Mouse (Mus musculus) limb, embryonic 15.5 days (tissue): ENCODE data around the gene Kctd2. TPM values are rescaled to one million over a fixed set of nuclear protein-coding genes. Genes with fewer than 3 reads are reported as not detected.
A peak's percentile ranks its signal among the peaks of the same experiment; 100 is the strongest.

ENCODE experiments used
- ATAC-seq: fragments of 200-750 bp; cut with Nextera tagmentation; 2 replicates; pipeline ENCODE4 v1.8.0; 2017; ENCODE audit warnings: low read depth, moderate TSS enrichment; ENCODE audit not compliant: insufficient number of reproducible peaks, low FRiP score, low TSS enrichment
- H3K27ac ChIP-seq: fragments of 300-500 bp; sonication (generic); 2 replicates; pipeline ENCODE4 v1.5.1; 2015; ENCODE audit warnings: moderate library complexity, mild to moderate bottlenecking, inconsistent platforms
- H3K27me3 ChIP-seq: fragments of 300-500 bp; sonication (generic); 2 replicates; pipeline ENCODE4 v1.6.1; 2015; ENCODE audit warnings: inconsistent platforms
- H3K36me3 ChIP-seq: fragments of 300-500 bp; sonication (generic); 2 replicates; pipeline ENCODE4 v1.6.1; 2015; ENCODE audit warnings: inconsistent platforms
- H3K4me1 ChIP-seq: fragments of 300-500 bp; sonication (generic); 2 replicates; pipeline ENCODE4 v1.6.1; 2015; ENCODE audit warnings: inconsistent platforms
- H3K4me2 ChIP-seq: fragments of 300-500 bp; sonication (generic); 2 replicates; pipeline ENCODE4 v1.6.1; 2015; ENCODE audit warnings: mild to moderate bottlenecking, inconsistent platforms
- H3K4me3 ChIP-seq: fragments of 300-500 bp; sonication (generic); 2 replicates; pipeline ENCODE4 v1.5.1; 2015; ENCODE audit warnings: mild to moderate bottlenecking, inconsistent platforms
- H3K9ac ChIP-seq: fragments of 300-500 bp; sonication (generic); 2 replicates; pipeline ENCODE4 v1.6.1; 2015; ENCODE audit warnings: inconsistent platforms
- H3K9me3 ChIP-seq: fragments of 300-500 bp; sonication (generic); 2 replicates; pipeline ENCODE4 v1.6.1; 2016; ENCODE audit warnings: inconsistent platforms
- WGBS: fragments of 180-500 bp; shearing (Covaris S2); methylation state at CpG from one replicate; pipeline ENCODE4 v1.1.7; 2015; 5-methylcytosine and 5-hydroxymethylcytosine counted together
- polyA plus RNA-seq: library from polyadenylated mRNA; unstranded; fragments of >200 nt; fragmentation: Nextera tagmentation; extraction: Ambion mirVana; gene quantifications from 2 replicates; pipeline ENCODE4 v1.2.1, GENCODE M21; 2015

Gene Kctd2
- polyA plus RNA-seq, 1 experiment from 2014 or later: 15.1 TPM

GRCm38 (mm10) chr11:115403338-115404124, 16.4 kb upstream of the Kctd2 start, which contains the start of gene Mrpl58:
Gene Mrpl58 (plus strand): TSS chr11:115403752.
- Histone ChIP-seq H3K4me3 (peak within 1 kb of the TSS; percentile 72), H3K9ac (peak within 1 kb of the TSS; percentile 77), H3K4me2 (peak within 1 kb of the TSS; percentile 68), H3K4me1 (peaks cover 13% of the 10 kb centered on the region), H3K36me3 (peaks cover 17% of the 10 kb centered on the region), H3K27me3 (no peaks in the 10 kb centered on the region), H3K9me3 (no peaks in the 10 kb centered on the region), H3K27ac (peak within 1 kb of the TSS; percentile 91)
- ATAC-seq: peak; percentile 79
- 3% methylated on average over 50 of the region's 50 CpGs for WGBS

- Histone ChIP-seq H3K4me2 (no peak overlapping the region), H3K27ac (no peak overlapping the region), H3K4me1 (peaks cover 13% of the 10 kb centered on the region), H3K4me3 (no peak overlapping the region), H3K9me3 (no peaks in the 10 kb centered on the region), H3K9ac (no peak overlapping the region), H3K36me3 (peaks cover 35% of the 10 kb centered on the region), H3K27me3 (no peaks in the 10 kb centered on the region)
- 93% methylated on average over 6 of the region's 6 CpGs for WGBS
- no peak for ATAC-seq
Measured at GRCm38 (mm10) chr11:115405723-115406122, 14.2 kb upstream of the Kctd2 start.

GRCm38 (mm10) chr11:115406858-115407401, 13.0 kb upstream of the Kctd2 start:
- Histone ChIP-seq H3K27ac (no peak overlapping the region), H3K4me3 (no peak overlapping the region), H3K9ac (no peak overlapping the region), H3K36me3 (peaks cover 40% of the 10 kb centered on the region), H3K9me3 (no peaks in the 10 kb centered on the region), H3K4me1 (peaks cover 20% of the 10 kb centered on the region), H3K4me2 (no peak overlapping the region), H3K27me3 (no peaks in the 10 kb centered on the region)
- 95% methylated on average over 17 of the region's 17 CpGs for WGBS
- ATAC-seq: no peak

GRCm38 (mm10) chr11:115408266-115408920, 11.5 kb upstream of the Kctd2 start:
- Histone ChIP-seq H3K9ac (no peak overlapping the region), H3K27ac (no peak overlapping the region), H3K4me2 (no peak overlapping the region), H3K36me3 (peaks cover 40% of the 10 kb centered on the region), H3K27me3 (no peaks in the 10 kb centered on the region), H3K9me3 (no peaks in the 10 kb centered on the region), H3K4me1 (peaks cover 18% of the 10 kb centered on the region), H3K4me3 (no peak overlapping the region)
- ATAC-seq: no peak
- WGBS: 82% methylated on average over 6 of the region's 6 CpGs

- Histone ChIP-seq H3K36me3 (peaks cover 40% of the 10 kb centered on the region), H3K27me3 (no peaks in the 10 kb centered on the region), H3K4me3 (no peak overlapping the region), H3K9me3 (no peaks in the 10 kb centered on the region), H3K4me1 (peaks cover 20% of the 10 kb centered on the region), H3K9ac (no peak overlapping the region), H3K27ac (no peak overlapping the region), H3K4me2 (no peak overlapping the region)
- no peak for ATAC-seq
- 80% methylated on average over 7 of the region's 7 CpGs for WGBS
Measured at GRCm38 (mm10) chr11:115409556-115409955, 10.4 kb upstream of the Kctd2 start.

GRCm38 (mm10) chr11:115420336-115421190, 635 bp downstream of the Kctd2 start:
- peak overlapping the region; percentile 91 for H3K9ac ChIP-seq
- peaks cover 36% of the 10 kb centered on the region for H3K4me1 ChIP-seq
- no peaks in the 10 kb centered on the region for H3K9me3 ChIP-seq
- H3K4me3 ChIP-seq: peak overlapping the region; percentile 84
- under 1% methylated on average over 39 of the region's 45 CpGs for WGBS
- peak overlapping the region; percentile 85 for H3K27ac ChIP-seq
- peak; percentile 57 for ATAC-seq
- peak overlapping the region; percentile 93 for H3K4me2 ChIP-seq
- peaks cover 41% of the 10 kb centered on the region for H3K36me3 ChIP-seq
- H3K27me3 ChIP-seq: no peaks in the 10 kb centered on the region

GRCm38 (mm10) chr11:115421328-115421727, 1.4 kb downstream of the Kctd2 start:
- Histone ChIP-seq H3K27ac (no peak overlapping the region), H3K27me3 (no peaks in the 10 kb centered on the region), H3K4me3 (peak overlapping the region; percentile 84), H3K9ac (no peak overlapping the region), H3K9me3 (no peaks in the 10 kb centered on the region), H3K4me2 (peak overlapping the region; percentile 93), H3K4me1 (peaks cover 36% of the 10 kb centered on the region), H3K36me3 (peaks cover 40% of the 10 kb centered on the region)
- no peak for ATAC-seq
- 48% methylated on average over 1 of the region's 1 CpGs for WGBS

GRCm38 (mm10) chr11:115421972-115422371, 2.0 kb downstream of the Kctd2 start:
- Histone ChIP-seq H3K4me2 (no peak overlapping the region), H3K36me3 (peaks cover 40% of the 10 kb centered on the region), H3K27ac (no peak overlapping the region), H3K27me3 (no peaks in the 10 kb centered on the region), H3K4me1 (peaks cover 36% of the 10 kb centered on the region), H3K9me3 (no peaks in the 10 kb centered on the region), H3K9ac (no peak overlapping the region), H3K4me3 (no peak overlapping the region)
- no peak for ATAC-seq
- whole genome bisulfite sequencing: 79% methylated on average over 16 of the region's 16 CpGs

- Histone ChIP-seq H3K4me1 (peaks cover 41% of the 10 kb centered on the region), H3K4me2 (no peak overlapping the region), H3K4me3 (no peak overlapping the region), H3K27ac (no peak overlapping the region), H3K9me3 (no peaks in the 10 kb centered on the region), H3K9ac (no peak overlapping the region), H3K36me3 (peaks cover 42% of the 10 kb centered on the region), H3K27me3 (no peaks in the 10 kb centered on the region)
- no peak for ATAC-seq
- 86% methylated on average over 3 of the region's 3 CpGs for WGBS
Measured at GRCm38 (mm10) chr11:115423091-115423490, 3.2 kb downstream of the Kctd2 start.

GRCm38 (mm10) chr11:115424666-115425065, 4.7 kb downstream of the Kctd2 start:
- 83% methylated on average over 7 of the region's 7 CpGs for WGBS
- H3K36me3 ChIP-seq: peaks cover 53% of the 10 kb centered on the region

GRCm38 (mm10) chr11:115425671-115426070, 5.7 kb downstream of the Kctd2 start:
- peaks cover 63% of the 10 kb centered on the region for H3K36me3 ChIP-seq
- no peaks in the 10 kb centered on the region for H3K9me3 ChIP-seq
- H3K4me1 ChIP-seq: peaks cover 28% of the 10 kb centered on the region
- WGBS: 83% methylated on average over 6 of the region's 6 CpGs
- H3K27ac ChIP-seq: no peak overlapping the region
- H3K9ac ChIP-seq: no peak overlapping the region
- H3K4me3 ChIP-seq: no peak overlapping the region
- no peaks in the 10 kb centered on the region for H3K27me3 ChIP-seq
- no peak for ATAC-seq
- H3K4me2 ChIP-seq: no peak overlapping the region

More at GRCm38 (mm10) chr11:115424666-115425065, 4.7 kb downstream of the Kctd2 start:
- no peaks in the 10 kb centered on the region for H3K9me3 ChIP-seq
- H3K4me3 ChIP-seq: no peak overlapping the region
- H3K4me1 ChIP-seq: peaks cover 31% of the 10 kb centered on the region
- no peak overlapping the region for H3K9ac ChIP-seq
- no peak for ATAC-seq
- H3K27me3 ChIP-seq: no peaks in the 10 kb centered on the region
- no peak overlapping the region for H3K27ac ChIP-seq
- no peak overlapping the region for H3K4me2 ChIP-seq
